Mouse (Mus musculus) right cerebral cortex, adult 18-20 months (tissue): Measurements from ENCODE around the gene Adgrl4.
A peak's percentile ranks its signal among the peaks of the same experiment; 100 is the strongest.

ENCODE experiments used
- DNase-seq: peaks from one replicate; pipeline ENCODE4 v3.0.0; 2022; ENCODE audit warnings: mixed read lengths

The Adgrl4 gene

GRCm38 (mm10) chr3:151437693-151438092 lies at the start of gene Adgrl4:
Gene Adgrl4 (plus strand): TSS chr3:151437887.
- no peak for DNase-seq

GRCm38 (mm10) chr3:151390912-151391311 lies 46.8 kb upstream of the Adgrl4 start:
- no peak for DNase-seq

DNA sequence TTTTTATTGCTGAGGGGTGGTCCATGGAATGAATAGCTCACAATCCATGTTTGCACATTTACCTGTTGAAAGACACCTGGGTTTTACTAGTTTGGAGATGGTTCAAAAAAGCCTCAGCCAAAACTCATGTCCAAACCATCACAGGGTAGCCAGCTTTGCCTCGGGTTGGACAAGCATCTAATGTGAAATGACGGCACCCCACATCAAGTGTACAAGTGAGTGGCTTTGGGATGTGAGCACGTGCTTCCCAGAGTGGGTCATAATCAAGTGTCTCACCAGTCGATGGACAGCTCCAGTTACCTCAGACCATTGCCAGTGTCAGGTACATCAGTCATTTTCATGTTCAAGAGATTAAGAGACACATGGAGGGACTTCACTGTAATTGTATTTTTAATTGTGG lies 44.8 kb upstream of the Adgrl4 start:
- DNase-seq = no peak

DNA sequence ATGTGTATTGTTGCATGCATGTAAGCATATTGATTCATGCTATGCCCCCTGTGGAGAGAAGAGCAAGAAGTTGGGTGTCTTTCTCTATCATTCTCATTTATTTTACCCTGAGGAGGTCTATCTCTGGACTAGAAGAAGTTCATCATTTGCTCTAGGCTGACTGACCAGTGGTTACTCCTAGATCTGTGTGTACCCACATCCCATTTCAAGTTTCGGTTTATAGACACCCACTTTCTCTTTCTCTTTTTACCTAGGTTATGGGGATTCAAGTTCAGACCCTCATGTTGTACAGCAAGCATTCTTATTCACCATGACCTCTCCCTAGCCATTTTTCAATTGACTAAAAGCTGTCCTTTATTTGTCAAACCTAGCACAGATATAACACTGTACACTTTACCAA lies 44.4 kb upstream of the Adgrl4 start:
- DNase-seq = no peak

DNA sequence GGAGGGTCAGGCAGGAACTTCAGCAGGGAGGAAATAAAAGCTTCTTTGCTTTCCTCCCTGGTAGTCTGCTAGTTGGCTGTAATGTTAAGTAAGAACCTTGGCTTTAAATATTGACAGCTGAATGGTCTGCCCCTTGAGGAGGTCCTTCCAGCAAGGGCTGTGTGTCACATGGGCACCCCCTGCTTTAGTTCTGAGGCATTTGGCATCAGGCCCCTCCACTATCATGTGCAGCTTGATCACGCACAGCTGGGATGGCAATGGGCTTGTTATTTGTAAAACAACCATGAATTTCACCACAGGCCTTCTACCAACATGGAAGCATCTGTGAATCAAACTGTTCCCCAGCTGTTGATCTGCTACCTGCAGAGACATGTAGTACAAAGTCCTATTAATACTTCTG lies 38.4 kb upstream of the Adgrl4 start:
- DNase-seq = no peak

DNA sequence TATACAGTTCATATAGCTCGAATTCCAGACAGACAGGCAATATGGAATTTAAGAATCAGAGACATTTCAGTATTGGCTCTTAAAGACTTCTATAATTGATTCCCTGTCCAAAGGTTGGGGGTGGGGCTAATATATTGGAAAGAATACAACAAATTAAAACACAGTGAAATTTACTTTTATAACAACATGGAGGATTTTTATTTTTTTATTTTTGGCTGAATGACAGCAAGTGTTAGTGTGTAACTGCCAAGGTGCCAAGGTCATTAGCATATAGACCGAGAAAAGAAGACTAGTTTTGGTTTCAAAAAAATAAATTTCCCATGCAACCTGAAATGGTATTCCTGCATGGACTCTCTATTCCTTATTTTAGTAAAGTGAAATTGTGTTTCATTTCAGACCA lies 26.7 kb upstream of the Adgrl4 start:
- no peak for DNase-seq

DNA sequence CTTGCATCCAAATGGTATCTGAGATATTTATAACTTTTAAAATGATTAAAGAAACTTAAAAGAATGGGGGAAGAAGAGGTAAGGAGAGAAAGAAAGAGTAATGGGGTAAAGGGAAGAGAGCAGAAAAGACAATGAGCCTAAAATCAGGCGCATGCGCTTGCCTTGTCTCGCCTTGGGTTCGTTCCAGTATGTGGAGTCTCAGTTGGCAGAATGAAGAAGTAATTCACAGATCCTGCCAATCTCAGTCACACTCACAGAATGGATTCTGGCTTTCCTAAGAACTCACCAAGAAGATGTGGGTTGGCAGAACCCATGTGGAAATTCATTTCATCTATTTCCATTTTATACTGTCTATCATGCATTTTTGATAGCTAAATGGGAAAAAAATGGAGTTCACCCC lies 26.2 kb upstream of the Adgrl4 start:
- no peak for DNase-seq

- DNase-seq = no peak
Observed at GRCm38 (mm10) chr3:151416931-151417330, 20.8 kb upstream of the Adgrl4 start.

DNA sequence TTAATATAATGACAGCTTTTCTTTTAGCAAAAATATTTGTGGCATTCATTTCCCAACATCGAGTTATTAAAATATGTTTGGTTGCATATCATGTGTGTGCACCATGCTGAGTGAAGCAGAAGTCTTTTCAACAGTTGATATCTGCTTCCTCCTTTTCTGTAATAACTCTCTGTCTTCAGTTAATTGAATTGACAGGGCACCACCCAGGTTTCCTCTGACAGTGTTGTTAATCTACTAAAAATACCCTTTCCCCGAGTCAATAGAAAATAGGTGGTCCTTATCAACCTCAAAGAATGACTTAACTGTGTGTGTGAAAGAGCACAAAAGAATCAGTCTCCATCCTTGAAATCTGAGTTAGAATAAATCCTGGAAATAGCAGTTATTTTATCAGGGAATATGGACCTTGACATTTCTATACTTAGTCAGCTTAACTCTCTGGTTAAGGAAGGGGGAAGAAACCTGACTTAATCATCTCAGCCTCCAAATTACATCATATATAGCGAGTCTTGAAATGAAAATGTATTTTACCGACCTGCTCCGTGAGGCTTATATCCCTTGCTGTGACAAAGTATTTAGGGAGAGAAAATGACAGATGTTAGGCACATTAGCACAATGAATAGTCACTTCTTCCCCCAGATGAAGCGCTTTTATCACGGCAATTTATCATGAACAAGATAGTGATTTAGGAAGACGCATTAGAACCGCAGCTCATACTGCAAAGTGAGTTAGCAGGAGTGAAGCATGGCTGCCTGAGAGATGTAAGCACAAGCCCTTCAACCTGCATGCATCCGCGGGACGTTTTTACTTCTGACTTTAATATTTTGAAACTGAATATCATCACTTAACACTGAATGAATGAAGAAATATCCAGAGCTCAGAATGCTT lies 19.8 kb upstream of the Adgrl4 start:
- no peak for DNase-seq

- DNase-seq = no peak
Observed at GRCm38 (mm10) chr3:151424326-151425207, 13.1 kb upstream of the Adgrl4 start.

DNA sequence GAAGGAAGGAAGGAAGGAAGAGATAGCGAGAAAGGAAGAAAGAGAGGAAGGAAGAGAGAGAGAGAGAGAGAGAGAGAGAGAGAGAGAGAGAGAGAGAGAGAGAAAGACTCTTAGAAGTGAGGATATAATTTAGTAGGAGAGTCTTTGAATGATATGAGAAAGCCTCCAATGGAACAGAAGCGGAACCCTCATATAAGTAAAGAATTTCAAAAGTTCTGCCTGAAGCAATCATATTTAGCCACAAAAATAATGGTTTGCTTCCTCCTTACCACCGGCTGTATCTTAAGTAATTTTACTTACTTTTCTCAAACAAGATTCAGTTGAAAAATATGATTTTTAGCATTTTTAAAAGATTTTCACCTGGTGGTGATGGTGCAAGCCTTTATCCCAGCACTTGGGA lies 7.6 kb upstream of the Adgrl4 start:
- no peak for DNase-seq

DNA sequence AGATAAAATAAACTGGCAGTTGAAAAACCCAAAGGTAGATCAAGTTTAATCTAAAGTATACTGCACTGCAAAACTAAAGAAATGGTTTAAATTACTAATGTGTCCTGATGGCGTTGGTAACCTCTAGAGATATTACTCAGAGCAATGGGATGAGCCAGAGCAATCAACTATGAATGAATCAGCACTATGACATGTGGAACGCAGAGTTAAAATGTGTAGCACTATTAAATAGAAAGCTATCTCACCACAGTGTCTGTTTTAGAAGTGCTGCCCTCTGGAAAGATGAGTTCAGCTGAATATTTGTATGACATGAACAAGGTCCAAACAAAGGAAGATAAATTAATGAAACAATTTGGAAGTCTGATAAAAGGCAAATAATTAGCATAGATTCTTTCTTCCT lies 6.2 kb upstream of the Adgrl4 start:
- DNase-seq = no peak

GRCm38 (mm10) chr3:151438364-151438763 lies 677 bp downstream of the Adgrl4 start:
- no peak for DNase-seq

DNA sequence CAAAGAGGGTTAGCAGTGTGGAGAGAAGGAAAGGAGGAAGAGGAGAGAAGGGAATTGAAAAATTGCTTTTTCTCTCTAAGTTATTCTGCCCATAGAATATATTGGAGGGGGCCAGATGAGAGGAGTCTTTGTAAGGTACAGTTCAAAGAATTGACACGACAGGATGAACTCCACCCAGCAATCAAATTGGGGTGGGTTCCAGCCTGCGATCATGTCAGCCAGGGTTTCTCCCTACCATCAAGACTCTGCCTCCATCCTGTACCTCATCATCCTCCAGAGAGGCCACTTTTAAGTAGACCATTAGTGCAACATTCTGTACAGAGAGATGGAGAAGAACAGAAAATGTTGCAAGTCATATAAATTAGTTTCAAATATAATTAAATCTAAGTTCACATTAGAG lies 2.3 kb downstream of the Adgrl4 start:
- DNase-seq = no peak

GRCm38 (mm10) chr3:151442026-151442425 lies 4.3 kb downstream of the Adgrl4 start:
- DNase-seq = no peak

- no peak for DNase-seq
Observed at GRCm38 (mm10) chr3:151443486-151443885, 5.8 kb downstream of the Adgrl4 start.

- DNase-seq = no peak
Observed at GRCm38 (mm10) chr3:151444284-151444683, 6.6 kb downstream of the Adgrl4 start.

DNA sequence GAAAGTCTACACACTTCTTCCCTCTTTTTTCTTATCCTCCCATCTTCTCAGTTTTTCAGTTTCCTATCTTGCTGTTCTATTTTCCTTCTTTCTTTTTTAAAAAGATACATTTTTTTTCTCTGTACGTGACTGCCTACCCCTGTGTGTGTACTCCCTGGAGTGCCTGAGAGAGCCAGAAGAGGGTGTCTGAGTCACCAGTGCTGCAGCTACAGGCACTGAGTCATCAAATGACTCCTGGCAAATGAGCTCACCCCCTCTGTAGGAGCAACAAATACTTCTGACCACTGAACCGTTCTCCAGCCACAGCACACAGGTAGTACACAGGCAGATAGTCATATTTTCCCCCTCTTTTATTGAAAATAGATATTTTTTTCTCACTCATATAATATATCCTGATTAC lies 8.2 kb downstream of the Adgrl4 start:
- DNase-seq = peak; percentile 18

GRCm38 (mm10) chr3:151454985-151455701 lies 17.5 kb downstream of the Adgrl4 start:
- no peak for DNase-seq

DNA sequence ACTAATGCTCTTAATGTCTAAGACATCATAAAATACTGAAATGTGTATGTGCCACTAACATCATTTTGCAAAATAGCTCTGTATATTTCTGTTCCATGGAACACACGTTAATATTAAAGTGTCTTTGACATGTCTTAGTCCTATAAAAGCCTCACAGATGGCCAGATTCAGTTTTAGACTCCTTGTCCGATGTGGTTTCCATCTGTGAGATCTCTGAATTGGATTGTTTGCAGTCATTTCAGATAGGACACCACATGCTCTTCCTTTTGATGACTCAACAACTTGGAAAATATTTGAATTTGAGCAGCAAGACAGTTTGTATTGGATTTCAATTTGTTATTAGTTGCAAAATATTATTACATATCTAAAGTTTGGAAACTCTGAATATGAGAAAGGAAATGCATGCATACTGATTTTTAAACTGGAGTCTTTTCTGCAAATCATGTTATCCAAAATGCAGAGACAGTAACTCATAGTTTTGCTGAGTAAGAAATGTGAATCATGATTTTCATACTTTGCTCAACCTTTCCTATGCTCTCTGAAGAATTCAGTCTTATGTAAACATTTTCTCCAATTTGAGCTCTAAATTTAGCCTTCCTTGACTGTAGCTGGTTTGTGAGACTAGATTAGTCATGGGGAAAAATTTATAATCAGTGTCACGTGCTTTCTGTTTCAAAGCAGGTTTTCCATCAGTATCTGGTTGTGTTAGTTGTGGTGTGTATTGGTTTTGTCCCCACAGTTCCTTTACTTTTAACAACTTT lies 21.9 kb downstream of the Adgrl4 start:
- no peak for DNase-seq

- DNase-seq = no peak
Observed at GRCm38 (mm10) chr3:151465215-151465614, 27.5 kb downstream of the Adgrl4 start.

- no peak for DNase-seq
Observed at GRCm38 (mm10) chr3:151488853-151489252, 51.2 kb downstream of the Adgrl4 start.
